Mouse (Mus musculus): ENCODE data around the gene Wipi2. TPM values are rescaled to one million over a fixed set of nuclear protein-coding genes. Genes with fewer than 3 reads are reported as not detected.

The Wipi2 gene
- polyA plus RNA-seq, 1 experiment, result 38.9 TPM

DNA sequence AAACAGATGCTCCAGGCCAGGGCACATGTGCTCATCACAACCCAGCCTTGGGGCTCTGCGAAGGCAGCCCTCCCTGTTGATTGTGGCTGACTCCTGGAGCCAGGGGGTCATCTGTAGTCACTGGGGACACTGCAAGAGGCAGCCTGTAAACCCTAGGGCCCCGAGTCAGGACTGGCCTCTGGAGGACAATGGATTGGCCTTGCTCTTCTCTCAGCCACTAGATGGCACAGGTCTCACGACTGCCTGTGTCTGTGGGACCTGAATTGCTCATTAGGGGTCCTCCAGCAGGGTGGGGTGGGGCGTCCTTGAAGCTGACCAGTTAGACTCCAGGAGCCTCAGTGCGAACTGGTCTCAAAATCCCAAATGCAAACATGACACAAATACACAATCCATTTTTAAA, 45.6 kb downstream of the Wipi2 start:
- Histone ChIP-seq H3K27me3 (ENCODE audit: control insufficient read depth, insufficient read depth, low read length) (no peaks in the 10 kb centered on the region), H3K4me1 (ENCODE audit: control insufficient read depth, insufficient read depth, insufficient read length, low read length) (no peaks in the 10 kb centered on the region), H3K27ac (ENCODE audit: insufficient read depth, low read depth, low read length) (no peak overlapping the region), H3K36me3 (ENCODE audit: control insufficient read depth, insufficient read depth, low read length) (peaks cover 12% of the 10 kb centered on the region), H3K4me3 (ENCODE audit: low read depth, low read length) (no peak overlapping the region)
- TF ChIP-seq CTCF (IDR thresholded peaks at IDR 0.05; ENCODE audit: extremely low read depth, insufficient read length, insufficient replicate concordance, low read depth, low read length) (peak; percentile 35; the same call in 1 of the 2 replicates), POLR2A (IDR thresholded peaks at IDR 0.05; ENCODE audit: low read depth, low read length) (no peak)
- WGBS, result 22% methylated on average over 5 of the region's 5 CpGs

DNA sequence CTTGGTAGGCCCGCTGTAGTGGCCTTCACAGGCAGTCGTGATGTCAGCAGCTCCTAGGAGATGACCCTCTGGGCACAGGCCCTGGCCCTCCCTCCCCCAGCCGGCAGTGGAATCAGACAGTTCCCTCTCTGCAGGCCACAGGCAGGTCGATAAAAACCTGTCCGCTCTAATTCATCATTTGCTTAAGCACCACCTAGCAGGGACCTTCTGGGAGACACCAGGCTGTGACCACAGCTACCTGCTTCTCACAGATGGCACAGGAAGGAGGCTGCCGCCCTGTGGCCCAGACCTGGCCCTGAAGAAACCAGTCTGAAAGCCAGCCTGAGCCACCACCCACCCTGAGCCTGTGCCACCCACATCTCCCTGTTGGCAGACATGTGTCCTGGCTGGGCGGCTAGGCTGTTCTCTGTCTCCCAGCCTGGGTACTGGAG, 50.7 kb downstream of the Wipi2 start:
- no peaks in the 10 kb centered on the region for H3K36me3 ChIP-seq (ENCODE audit: control insufficient read depth, insufficient read depth, low read length)
- H3K27ac ChIP-seq (ENCODE audit: insufficient read depth, low read depth, low read length), result no peak overlapping the region
- H3K4me3 ChIP-seq (ENCODE audit: low read depth, low read length), result no peak overlapping the region
- no peaks in the 10 kb centered on the region for H3K27me3 ChIP-seq (ENCODE audit: control insufficient read depth, insufficient read depth, low read length)
- 43% methylated on average over 7 of the region's 7 CpGs for WGBS
- no peaks in the 10 kb centered on the region for H3K4me1 ChIP-seq (ENCODE audit: control insufficient read depth, insufficient read depth, insufficient read length, low read length)
- TF ChIP-seq POLR2A (IDR thresholded peaks at IDR 0.05; ENCODE audit: low read depth, low read length) (no peak), CTCF (IDR thresholded peaks at IDR 0.05; ENCODE audit: extremely low read depth, insufficient read length, insufficient replicate concordance, low read depth, low read length) (no peak)

DNA sequence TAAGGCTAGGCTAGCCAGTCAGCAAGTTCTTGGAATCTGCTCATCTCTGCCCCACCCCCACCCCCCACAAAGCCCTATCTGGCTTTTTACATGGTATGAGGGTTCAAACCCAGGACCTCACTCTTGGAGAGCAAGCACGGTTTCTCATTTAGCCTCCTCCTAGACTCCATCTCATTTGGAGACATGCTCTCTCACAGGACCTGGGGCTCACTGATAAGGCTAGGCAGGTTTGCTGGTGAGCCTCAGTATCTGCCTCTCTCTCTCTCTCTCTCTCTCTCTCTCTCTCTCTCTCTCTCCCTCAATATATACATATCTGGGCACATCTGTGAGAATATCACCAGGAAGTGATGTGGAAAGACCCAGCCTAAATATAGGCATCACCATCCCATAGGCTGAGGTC, 51.6 kb downstream of the Wipi2 start:
- 83% methylated on average over 1 of the region's 1 CpGs for WGBS
- no peaks in the 10 kb centered on the region for H3K4me1 ChIP-seq (ENCODE audit: control insufficient read depth, insufficient read depth, insufficient read length, low read length)
- TF ChIP-seq CTCF (IDR thresholded peaks at IDR 0.05; ENCODE audit: extremely low read depth, insufficient read length, insufficient replicate concordance, low read depth, low read length) (no peak), POLR2A (IDR thresholded peaks at IDR 0.05; ENCODE audit: low read depth, low read length) (no peak)

DNA sequence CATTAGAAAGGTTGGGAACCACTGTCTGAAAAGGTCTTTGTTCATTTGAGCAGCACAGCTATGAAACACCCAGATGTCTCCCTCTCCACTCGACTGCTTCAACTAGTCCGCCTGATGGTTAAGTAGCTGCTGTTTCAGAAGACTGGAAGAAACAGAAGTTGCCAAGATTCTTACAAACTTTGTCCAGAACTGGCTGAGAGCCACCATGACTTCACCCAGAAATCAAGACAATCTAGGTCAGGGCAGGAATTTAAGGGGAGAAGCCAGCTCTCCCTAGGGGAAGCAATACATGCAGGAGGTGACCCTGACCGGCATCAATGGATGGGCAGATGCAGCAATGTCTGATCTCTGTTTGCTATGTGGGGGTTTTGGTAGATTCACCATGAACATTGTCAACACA, 54.4 kb downstream of the Wipi2 start:
- no peak overlapping the region for H3K4me3 ChIP-seq (ENCODE audit: low read depth, low read length)
- no peak overlapping the region for H3K27ac ChIP-seq (ENCODE audit: insufficient read depth, low read depth, low read length)
- WGBS, result 72% methylated on average over 3 of the region's 3 CpGs
- no peak for TF ChIP-seq CTCF (IDR thresholded peaks at IDR 0.05; ENCODE audit: extremely low read depth, insufficient read length, insufficient replicate concordance, low read depth, low read length)
- TF ChIP-seq POLR2A (IDR thresholded peaks at IDR 0.05; ENCODE audit: low read depth, low read length), result no peak
- H3K4me1 ChIP-seq (ENCODE audit: control insufficient read depth, insufficient read depth, insufficient read length, low read length), result no peaks in the 10 kb centered on the region
- H3K27me3 ChIP-seq (ENCODE audit: control insufficient read depth, insufficient read depth, low read length), result no peaks in the 10 kb centered on the region
- H3K36me3 ChIP-seq (ENCODE audit: control insufficient read depth, insufficient read depth, low read length), result no peaks in the 10 kb centered on the region

More for the DNA sequence above, 51.6 kb downstream of the Wipi2 start:
- Histone ChIP-seq H3K27me3 (ENCODE audit: control insufficient read depth, insufficient read depth, low read length) (no peaks in the 10 kb centered on the region), H3K4me3 (ENCODE audit: low read depth, low read length) (no peak overlapping the region), H3K27ac (ENCODE audit: insufficient read depth, low read depth, low read length) (no peak overlapping the region), H3K36me3 (ENCODE audit: control insufficient read depth, insufficient read depth, low read length) (no peaks in the 10 kb centered on the region)

DNA sequence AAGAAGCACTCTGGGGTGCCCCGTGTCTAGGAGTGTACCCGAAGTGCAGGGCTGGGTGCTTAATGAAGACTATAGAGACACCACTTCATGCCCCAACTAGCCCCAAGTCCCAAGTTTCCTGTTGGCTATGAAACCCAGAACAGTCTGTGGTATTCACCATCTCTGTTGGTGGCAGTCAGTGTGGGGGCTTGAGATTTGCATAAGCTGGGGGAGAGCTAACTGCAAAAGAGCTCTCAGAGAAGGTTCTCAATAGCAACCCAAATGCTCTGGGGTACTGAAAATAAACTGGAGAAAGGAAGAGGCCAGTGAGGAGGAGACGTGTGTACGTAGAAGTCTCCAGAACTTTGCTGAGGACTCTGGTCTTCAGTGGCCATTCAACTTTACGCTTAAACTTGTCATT, 55.0 kb downstream of the Wipi2 start:
- WGBS, result 87% methylated on average over 5 of the region's 5 CpGs
- no peaks in the 10 kb centered on the region for H3K27me3 ChIP-seq (ENCODE audit: control insufficient read depth, insufficient read depth, low read length)
- H3K4me1 ChIP-seq (ENCODE audit: control insufficient read depth, insufficient read depth, insufficient read length, low read length), result no peaks in the 10 kb centered on the region
- no peak overlapping the region for H3K4me3 ChIP-seq (ENCODE audit: low read depth, low read length)
- no peaks in the 10 kb centered on the region for H3K36me3 ChIP-seq (ENCODE audit: control insufficient read depth, insufficient read depth, low read length)
- no peak overlapping the region for H3K27ac ChIP-seq (ENCODE audit: insufficient read depth, low read depth, low read length)
- TF ChIP-seq CTCF (IDR thresholded peaks at IDR 0.05; ENCODE audit: extremely low read depth, insufficient read length, insufficient replicate concordance, low read depth, low read length) (no peak), POLR2A (IDR thresholded peaks at IDR 0.05; ENCODE audit: low read depth, low read length) (no peak)

DNA sequence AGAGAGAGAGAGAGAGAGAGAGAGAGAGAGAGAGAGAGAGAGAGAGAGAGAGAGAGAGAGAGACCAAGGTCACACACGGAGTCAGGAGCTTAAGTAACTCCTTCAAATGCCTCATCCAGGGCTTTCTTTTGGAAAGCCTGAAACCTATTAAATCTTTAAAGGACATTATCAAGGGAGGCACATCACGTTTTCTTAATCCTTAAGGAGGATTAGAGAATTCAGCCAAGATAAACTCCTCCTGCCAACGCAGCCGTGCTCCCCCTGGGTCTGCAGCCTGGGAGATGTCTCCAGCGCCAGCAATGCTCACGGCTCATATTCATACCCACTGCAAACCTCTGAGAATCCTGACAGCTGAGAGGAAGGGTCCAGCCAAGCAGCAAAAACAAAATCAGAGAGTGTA, 61.4 kb downstream of the Wipi2 start:
- H3K36me3 ChIP-seq (ENCODE audit: control insufficient read depth, insufficient read depth, low read length), result no peaks in the 10 kb centered on the region
- no peak overlapping the region for H3K27ac ChIP-seq (ENCODE audit: insufficient read depth, low read depth, low read length)
- no peaks in the 10 kb centered on the region for H3K4me1 ChIP-seq (ENCODE audit: control insufficient read depth, insufficient read depth, insufficient read length, low read length)
- no peaks in the 10 kb centered on the region for H3K27me3 ChIP-seq (ENCODE audit: control insufficient read depth, insufficient read depth, low read length)
- TF ChIP-seq CTCF (IDR thresholded peaks at IDR 0.05; ENCODE audit: extremely low read depth, insufficient read length, insufficient replicate concordance, low read depth, low read length) (no peak), POLR2A (IDR thresholded peaks at IDR 0.05; ENCODE audit: low read depth, low read length) (no peak)
- no peak overlapping the region for H3K4me3 ChIP-seq (ENCODE audit: low read depth, low read length)
- WGBS, result 41% methylated on average over 6 of the region's 6 CpGs

DNA sequence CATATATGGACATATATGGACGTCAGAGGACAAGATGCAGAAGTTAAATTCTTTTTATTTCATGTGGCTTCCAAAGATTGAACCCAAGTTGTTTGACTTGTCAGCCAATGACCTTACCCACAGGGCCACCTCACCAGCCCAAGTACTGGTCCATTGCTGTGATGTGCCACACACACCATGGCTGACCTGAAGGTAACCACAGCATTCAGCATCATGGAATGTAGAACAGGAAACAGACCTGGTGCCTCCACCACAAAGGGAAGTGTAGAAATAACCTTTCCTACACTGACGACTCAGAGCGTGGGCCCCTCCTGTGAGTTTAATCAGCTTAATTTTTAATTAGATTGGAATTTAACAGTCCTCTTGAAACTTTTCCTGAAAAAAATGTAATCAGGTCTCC, 62.8 kb downstream of the Wipi2 start:
- TF ChIP-seq POLR2A (IDR thresholded peaks at IDR 0.05; ENCODE audit: low read depth, low read length), result no peak
- no peak for TF ChIP-seq CTCF (IDR thresholded peaks at IDR 0.05; ENCODE audit: extremely low read depth, insufficient read length, insufficient replicate concordance, low read depth, low read length)
- H3K27ac ChIP-seq (ENCODE audit: insufficient read depth, low read depth, low read length), result no peak overlapping the region
- no peaks in the 10 kb centered on the region for H3K36me3 ChIP-seq (ENCODE audit: control insufficient read depth, insufficient read depth, low read length)
- no peaks in the 10 kb centered on the region for H3K4me1 ChIP-seq (ENCODE audit: control insufficient read depth, insufficient read depth, insufficient read length, low read length)
- H3K4me3 ChIP-seq (ENCODE audit: low read depth, low read length), result no peak overlapping the region
- no peaks in the 10 kb centered on the region for H3K27me3 ChIP-seq (ENCODE audit: control insufficient read depth, insufficient read depth, low read length)
- WGBS, result 53% methylated on average over 3 of the region's 3 CpGs

DNA sequence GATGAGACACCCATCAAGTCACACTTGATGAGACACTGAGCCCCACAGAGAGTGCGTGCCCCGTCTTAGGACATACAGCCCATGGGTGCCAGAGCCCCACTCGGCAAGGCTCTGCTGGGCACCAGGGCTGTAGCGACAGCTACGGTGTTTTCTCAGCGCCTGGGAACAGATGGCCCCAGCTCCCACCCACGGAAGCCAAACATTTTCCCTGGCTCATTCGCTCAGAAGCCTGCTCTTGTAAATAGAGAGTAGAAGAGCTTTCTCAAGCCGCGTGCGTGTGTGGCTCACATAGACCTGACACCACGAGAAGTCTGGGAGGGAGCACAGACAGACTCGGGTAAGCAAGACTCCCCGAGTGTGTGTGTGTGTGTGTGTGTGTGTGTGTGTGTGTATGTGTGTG, 64.8 kb downstream of the Wipi2 start, which contains the start of gene Slc29a4:
Slc29a4 (plus strand) TSS at position 265 of the 400 bp plus-strand sequence.
- Histone ChIP-seq H3K27ac (ENCODE audit: insufficient read depth, low read depth, low read length) (no peak within 1 kb of the TSS), H3K27me3 (ENCODE audit: control insufficient read depth, insufficient read depth, low read length) (no peaks in the 10 kb centered on the region), H3K36me3 (ENCODE audit: control insufficient read depth, insufficient read depth, low read length) (no peaks in the 10 kb centered on the region), H3K4me1 (ENCODE audit: control insufficient read depth, insufficient read depth, insufficient read length, low read length) (no peaks in the 10 kb centered on the region), H3K4me3 (ENCODE audit: low read depth, low read length) (no peak within 1 kb of the TSS)
- 49% methylated on average over 14 of the region's 14 CpGs for WGBS
- TF ChIP-seq CTCF (IDR thresholded peaks at IDR 0.05; ENCODE audit: extremely low read depth, insufficient read length, insufficient replicate concordance, low read depth, low read length), result no peak
- no peak for TF ChIP-seq POLR2A (IDR thresholded peaks at IDR 0.05; ENCODE audit: low read depth, low read length)

Data from small intestine, adult 2 months (tissue).